Mouse (Mus musculus): ENCODE measurements around the gene Nmd3. TPM values are rescaled to one million over a fixed set of nuclear protein-coding genes. Genes with fewer than 3 reads are reported as not detected.

Nmd3 gene
- polyA plus RNA-seq, 1 experiment = 251 TPM

GRCm38 (mm10) chr3:69792823-69793417 lies 71.1 kb downstream of the Nmd3 start:
- Histone ChIP-seq H3K9me3 (replicated peaks; ENCODE audit: control insufficient read depth, insufficient read depth, low read length, poor library complexity, severe bottlenecking) (0 out of 2 replicates have a peak, but pooled peaks cover 2% of the 10 kb centered on the region), H3K4me3 (ENCODE audit: low read depth, low read length) (no peak overlapping the region), H3K36me3 (ENCODE audit: control insufficient read depth, insufficient read depth, low read length, poor library complexity, severe bottlenecking) (no peaks in the 10 kb centered on the region), H3K27me3 (ENCODE audit: control insufficient read depth, insufficient read depth, low read length, poor library complexity, severe bottlenecking) (no peaks in the 10 kb centered on the region), H3K9ac (ENCODE audit: low read depth, poor library complexity, severe bottlenecking) (no peak overlapping the region), H3K27ac (ENCODE audit: insufficient read depth, low read length) (no peak overlapping the region), H3K4me1 (ENCODE audit: control insufficient read depth, insufficient read depth, low read length) (no peaks in the 10 kb centered on the region)
- TF ChIP-seq POLR2A (IDR thresholded peaks at IDR 0.05; ENCODE audit: insufficient read depth, low read length) = no peak
- TF ChIP-seq EP300 (IDR thresholded peaks at IDR 0.05; ENCODE audit: insufficient read depth, low read depth, low read length) = no peak
- TF ChIP-seq CTCF (IDR thresholded peaks at IDR 0.05; ENCODE audit: low read depth, low read length) = no peak

DNA sequence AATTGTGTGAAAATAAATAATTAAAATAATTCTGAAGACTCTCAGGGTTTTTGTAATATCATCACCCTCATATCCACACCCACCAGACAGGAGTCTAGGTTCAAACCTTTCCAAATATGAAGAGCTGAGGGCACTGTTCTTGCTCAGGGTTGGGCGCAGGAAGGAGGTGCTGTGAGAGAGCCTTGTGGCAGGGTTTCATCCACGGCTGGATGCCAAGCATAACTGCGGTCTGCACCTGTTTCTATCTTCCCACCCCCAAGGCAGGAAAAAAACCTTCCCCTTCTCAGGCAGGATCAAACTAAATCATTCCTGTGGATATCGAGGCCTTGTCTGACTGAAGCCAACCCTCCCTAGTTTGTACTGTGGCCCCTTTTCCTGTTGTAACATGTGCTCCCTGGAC lies 75.7 kb downstream of the Nmd3 start:
- Histone ChIP-seq H3K9me3 (replicated peaks; ENCODE audit: control insufficient read depth, insufficient read depth, low read length, poor library complexity, severe bottlenecking) (0 out of 2 replicates have a peak, but pooled peaks cover 2% of the 10 kb centered on the region), H3K27ac (ENCODE audit: insufficient read depth, low read length) (no peak overlapping the region), H3K9ac (ENCODE audit: low read depth, poor library complexity, severe bottlenecking) (no peak overlapping the region), H3K4me3 (ENCODE audit: low read depth, low read length) (no peak overlapping the region), H3K36me3 (ENCODE audit: control insufficient read depth, insufficient read depth, low read length, poor library complexity, severe bottlenecking) (no peaks in the 10 kb centered on the region), H3K27me3 (ENCODE audit: control insufficient read depth, insufficient read depth, low read length, poor library complexity, severe bottlenecking) (no peaks in the 10 kb centered on the region; the same call in 1 of the 2 replicates), H3K4me1 (ENCODE audit: control insufficient read depth, insufficient read depth, low read length) (no peaks in the 10 kb centered on the region)
- no peak for TF ChIP-seq EP300 (IDR thresholded peaks at IDR 0.05; ENCODE audit: insufficient read depth, low read depth, low read length)
- no peak for TF ChIP-seq CTCF (IDR thresholded peaks at IDR 0.05; ENCODE audit: low read depth, low read length)
- TF ChIP-seq POLR2A (IDR thresholded peaks at IDR 0.05; ENCODE audit: insufficient read depth, low read length) = no peak

DNA sequence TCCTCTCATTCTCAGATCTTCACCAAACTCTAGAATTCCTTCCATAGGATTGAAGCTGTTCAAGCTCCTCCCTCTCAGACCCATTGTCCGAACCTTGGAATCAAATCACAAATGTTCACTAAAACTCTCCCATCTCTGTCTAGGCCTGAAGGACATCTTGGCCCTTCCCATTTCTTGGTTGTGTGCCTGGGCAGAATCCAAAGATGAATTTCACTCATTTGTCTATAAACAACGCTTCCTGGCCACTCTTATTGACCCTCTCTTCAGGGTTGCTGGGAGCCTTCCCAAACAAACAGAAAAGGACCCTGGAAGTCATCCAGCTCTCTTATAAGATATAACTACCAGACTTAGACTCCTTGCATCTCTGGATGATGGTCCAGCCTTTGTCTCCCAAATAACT lies 76.2 kb downstream of the Nmd3 start:
- TF ChIP-seq POLR2A (IDR thresholded peaks at IDR 0.05; ENCODE audit: insufficient read depth, low read length) = no peak
- TF ChIP-seq CTCF (IDR thresholded peaks at IDR 0.05; ENCODE audit: low read depth, low read length) = no peak
- no peak for TF ChIP-seq EP300 (IDR thresholded peaks at IDR 0.05; ENCODE audit: insufficient read depth, low read depth, low read length)
- Histone ChIP-seq H3K9me3 (replicated peaks; ENCODE audit: control insufficient read depth, insufficient read depth, low read length, poor library complexity, severe bottlenecking) (0 out of 2 replicates have a peak, but pooled peaks cover 2% of the 10 kb centered on the region), H3K27ac (ENCODE audit: insufficient read depth, low read length) (no peak overlapping the region), H3K9ac (ENCODE audit: low read depth, poor library complexity, severe bottlenecking) (no peak overlapping the region), H3K4me3 (ENCODE audit: low read depth, low read length) (no peak overlapping the region), H3K27me3 (ENCODE audit: control insufficient read depth, insufficient read depth, low read length, poor library complexity, severe bottlenecking) (no peaks in the 10 kb centered on the region; the same call in 1 of the 2 replicates), H3K4me1 (ENCODE audit: control insufficient read depth, insufficient read depth, low read length) (no peaks in the 10 kb centered on the region), H3K36me3 (ENCODE audit: control insufficient read depth, insufficient read depth, low read length, poor library complexity, severe bottlenecking) (no peaks in the 10 kb centered on the region)

DNA sequence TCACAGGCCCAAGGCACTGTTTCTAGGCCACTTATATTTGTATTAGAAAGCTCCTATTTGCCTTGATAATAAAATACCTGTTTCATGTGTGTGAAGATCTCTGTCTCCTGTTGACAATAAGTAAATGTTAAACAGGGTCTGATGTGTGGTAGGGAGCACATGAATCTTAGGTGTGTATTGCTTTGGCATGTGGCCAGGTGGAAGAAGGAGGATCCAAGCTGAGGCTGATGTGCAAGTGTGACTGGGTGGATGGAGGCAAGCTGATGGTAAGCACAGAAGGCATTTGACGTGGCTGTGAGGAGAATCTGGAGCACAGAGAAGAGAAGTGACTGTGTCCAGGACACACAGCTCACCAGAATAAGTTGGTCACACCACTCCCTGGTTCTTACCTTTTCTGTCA lies 77.3 kb downstream of the Nmd3 start:
- no peak overlapping the region for H3K27ac ChIP-seq (ENCODE audit: insufficient read depth, low read length)
- no peak overlapping the region for H3K4me3 ChIP-seq (ENCODE audit: low read depth, low read length)
- H3K27me3 ChIP-seq (ENCODE audit: control insufficient read depth, insufficient read depth, low read length, poor library complexity, severe bottlenecking) = no peaks in the 10 kb centered on the region; the same call in 1 of the 2 replicates
- H3K4me1 ChIP-seq (ENCODE audit: control insufficient read depth, insufficient read depth, low read length) = no peaks in the 10 kb centered on the region
- TF ChIP-seq EP300 (IDR thresholded peaks at IDR 0.05; ENCODE audit: insufficient read depth, low read depth, low read length) (no peak), POLR2A (IDR thresholded peaks at IDR 0.05; ENCODE audit: insufficient read depth, low read length) (no peak), CTCF (IDR thresholded peaks at IDR 0.05; ENCODE audit: low read depth, low read length) (no peak)
- no peak overlapping the region for H3K9ac ChIP-seq (ENCODE audit: low read depth, poor library complexity, severe bottlenecking)
- no peaks in the 10 kb centered on the region for H3K9me3 ChIP-seq (replicated peaks; ENCODE audit: control insufficient read depth, insufficient read depth, low read length, poor library complexity, severe bottlenecking)
- no peaks in the 10 kb centered on the region for H3K36me3 ChIP-seq (ENCODE audit: control insufficient read depth, insufficient read depth, low read length, poor library complexity, severe bottlenecking)

DNA sequence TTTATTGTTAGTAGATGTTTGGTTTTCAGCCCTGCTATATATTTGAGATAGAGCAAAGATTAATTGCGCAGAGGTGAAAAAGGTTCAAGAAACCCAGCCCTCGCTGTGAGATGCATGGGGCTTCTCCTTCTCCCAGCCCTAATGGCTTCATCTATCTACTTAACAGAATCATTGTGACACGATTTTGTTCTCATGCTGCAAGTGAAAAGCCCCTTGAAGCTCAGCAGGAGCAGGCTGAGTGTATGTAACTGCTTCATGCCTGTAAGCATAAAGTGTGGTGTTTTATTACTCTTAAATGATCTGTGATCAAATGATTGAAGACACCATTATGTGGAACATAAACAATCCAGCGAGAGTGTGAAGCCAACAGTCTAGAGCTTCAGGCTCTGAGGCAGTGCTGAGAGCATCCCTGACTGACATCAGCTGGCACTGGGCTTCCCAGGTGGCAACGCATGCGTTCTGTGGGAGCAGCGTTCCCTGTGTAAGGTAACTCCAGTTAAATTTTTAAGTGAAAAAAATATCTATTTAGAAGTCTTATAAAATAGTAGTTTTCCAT lies 79.1 kb downstream of the Nmd3 start:
- Histone ChIP-seq H3K36me3 (ENCODE audit: control insufficient read depth, insufficient read depth, low read length, poor library complexity, severe bottlenecking) (no peaks in the 10 kb centered on the region), H3K4me1 (ENCODE audit: control insufficient read depth, insufficient read depth, low read length) (no peaks in the 10 kb centered on the region), H3K4me3 (ENCODE audit: low read depth, low read length) (no peak overlapping the region), H3K27ac (ENCODE audit: insufficient read depth, low read length) (no peak overlapping the region), H3K9me3 (replicated peaks; ENCODE audit: control insufficient read depth, insufficient read depth, low read length, poor library complexity, severe bottlenecking) (no peaks in the 10 kb centered on the region), H3K27me3 (ENCODE audit: control insufficient read depth, insufficient read depth, low read length, poor library complexity, severe bottlenecking) (no peaks in the 10 kb centered on the region; the same call in 1 of the 2 replicates), H3K9ac (ENCODE audit: low read depth, poor library complexity, severe bottlenecking) (no peak overlapping the region)
- TF ChIP-seq CTCF (IDR thresholded peaks at IDR 0.05; ENCODE audit: low read depth, low read length) (no peak), POLR2A (IDR thresholded peaks at IDR 0.05; ENCODE audit: insufficient read depth, low read length) (no peak), EP300 (IDR thresholded peaks at IDR 0.05; ENCODE audit: insufficient read depth, low read depth, low read length) (no peak)

DNA sequence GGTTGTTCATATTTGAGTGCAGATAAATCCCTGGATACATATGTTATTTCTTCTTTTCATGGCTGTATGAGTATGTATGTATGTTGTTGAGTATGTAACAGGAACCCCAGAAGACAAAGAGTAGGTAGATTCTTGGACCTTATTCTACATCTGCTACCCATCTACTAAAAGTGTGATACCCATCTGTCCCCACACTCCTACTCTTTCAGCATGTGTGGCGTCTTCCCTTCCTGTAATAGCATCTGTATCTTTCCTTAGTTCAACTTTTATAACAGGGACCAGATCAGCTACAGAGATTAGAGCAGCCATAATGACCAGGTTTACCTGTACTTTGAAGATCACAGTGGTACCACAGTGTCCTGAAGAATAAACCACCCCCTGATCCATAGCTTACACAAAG lies 81.4 kb downstream of the Nmd3 start:
- Histone ChIP-seq H3K4me3 (ENCODE audit: low read depth, low read length) (no peak overlapping the region), H3K9ac (ENCODE audit: low read depth, poor library complexity, severe bottlenecking) (no peak overlapping the region), H3K9me3 (replicated peaks; ENCODE audit: control insufficient read depth, insufficient read depth, low read length, poor library complexity, severe bottlenecking) (no peaks in the 10 kb centered on the region), H3K36me3 (ENCODE audit: control insufficient read depth, insufficient read depth, low read length, poor library complexity, severe bottlenecking) (no peaks in the 10 kb centered on the region), H3K27ac (ENCODE audit: insufficient read depth, low read length) (no peak overlapping the region), H3K4me1 (ENCODE audit: control insufficient read depth, insufficient read depth, low read length) (no peaks in the 10 kb centered on the region), H3K27me3 (ENCODE audit: control insufficient read depth, insufficient read depth, low read length, poor library complexity, severe bottlenecking) (no peaks in the 10 kb centered on the region; the same call in 1 of the 2 replicates)
- TF ChIP-seq POLR2A (IDR thresholded peaks at IDR 0.05; ENCODE audit: insufficient read depth, low read length) (no peak), CTCF (IDR thresholded peaks at IDR 0.05; ENCODE audit: low read depth, low read length) (no peak), EP300 (IDR thresholded peaks at IDR 0.05; ENCODE audit: insufficient read depth, low read depth, low read length) (no peak)

Other genes with a start within 250 kb of the Nmd3 start
- gene B3galnt1, start 123.0 kb upstream of the Nmd3 start, polyA plus RNA-seq (2011; ENCODE audit: insufficient read depth, insufficient read length, low read depth, missing spikeins) = 3.1 and 4.8 TPM in 2 replicates
- not detected in 2 replicates for gene Sptssb, start 138.0 kb downstream of the Nmd3 start, polyA plus RNA-seq (2011; ENCODE audit: insufficient read depth, insufficient read length, low read depth, missing spikeins)